Mouse (Mus musculus) mouse embryonic stem cell (cell line): ENCODE measurements around the gene Cep170b.

ENCODE experiments used
- in situ Hi-C, 2 experiments: fragments of 300-500 bp; cut with MboI; formaldehyde crosslinking; loops; 1 replicate in 1 of 2; 3 replicates in 1 of 2; pipeline ENCODE4 v1.14.3; 2019 to 2020; ENCODE audit warnings: low sequenced_read_pairs in 2 of 2, low pct_unique_long_range_greater_than_20kb in 1 of 2, mixed read lengths in 1 of 2; ENCODE audit not compliant: unreplicated experiment in 1 of 2

Gene Cep170b

DNA sequence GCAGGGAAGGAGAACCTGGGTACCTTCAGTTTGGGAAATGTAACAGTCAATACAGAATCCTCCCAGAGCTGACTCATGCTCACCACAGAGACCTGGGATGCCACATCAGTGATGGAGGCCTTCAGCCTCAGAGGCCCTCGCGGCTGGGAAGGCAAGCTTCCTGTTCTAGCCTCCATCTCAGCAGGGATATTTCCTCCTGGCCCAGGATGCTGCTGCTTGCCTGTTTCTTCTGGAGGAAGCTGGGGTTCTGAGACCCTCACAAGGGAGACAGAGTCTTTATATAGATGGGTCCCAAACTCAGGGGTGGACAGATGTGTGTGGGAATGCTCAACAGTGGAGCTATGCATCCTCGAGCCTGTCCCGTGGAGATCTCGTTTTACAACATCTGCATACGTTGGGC, 53.8 kb downstream of the Cep170b start:
- in situ Hi-C loops: no loop called here

DNA sequence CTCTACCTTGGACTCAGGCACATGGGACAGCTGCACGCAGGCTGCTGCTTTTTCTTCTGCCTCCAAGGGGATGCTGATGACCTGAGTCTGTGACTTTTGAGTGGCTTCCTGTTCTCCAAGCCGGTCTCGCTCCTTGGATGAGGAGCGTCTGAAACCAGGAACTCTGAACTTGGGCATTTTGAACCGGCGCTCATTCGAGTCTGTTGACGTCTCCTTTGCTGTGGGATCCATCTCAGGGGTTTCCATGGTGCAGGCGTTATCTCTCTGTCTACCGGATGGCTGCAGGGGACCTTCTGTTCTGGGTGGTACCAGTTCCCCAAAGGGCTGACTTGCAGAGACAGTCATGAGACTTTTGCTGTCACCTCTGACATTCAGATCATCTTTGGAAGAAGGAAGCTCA, 54.2 kb downstream of the Cep170b start:
- in situ Hi-C loops: no loop called here

DNA sequence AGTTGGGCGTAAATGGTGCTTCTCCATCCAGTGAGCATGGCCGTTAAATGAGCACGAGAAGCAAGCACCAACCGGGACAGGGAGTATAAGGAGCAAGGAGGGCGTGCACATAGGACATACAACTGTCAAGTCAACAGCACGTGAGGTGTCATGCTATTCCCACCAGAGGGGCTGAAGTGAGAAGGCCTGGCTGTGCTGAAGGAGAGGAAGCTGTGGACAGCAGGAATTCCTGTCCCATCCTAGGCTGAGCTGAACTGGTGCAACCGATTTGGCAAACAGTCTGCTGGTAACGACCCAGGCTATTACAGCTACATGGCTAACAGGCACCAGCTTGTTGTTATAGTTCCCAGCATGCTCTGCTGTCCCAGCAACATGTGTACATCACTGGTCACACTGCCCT, 70.8 kb downstream of the Cep170b start:
- in situ Hi-C loops: no loop called here

DNA sequence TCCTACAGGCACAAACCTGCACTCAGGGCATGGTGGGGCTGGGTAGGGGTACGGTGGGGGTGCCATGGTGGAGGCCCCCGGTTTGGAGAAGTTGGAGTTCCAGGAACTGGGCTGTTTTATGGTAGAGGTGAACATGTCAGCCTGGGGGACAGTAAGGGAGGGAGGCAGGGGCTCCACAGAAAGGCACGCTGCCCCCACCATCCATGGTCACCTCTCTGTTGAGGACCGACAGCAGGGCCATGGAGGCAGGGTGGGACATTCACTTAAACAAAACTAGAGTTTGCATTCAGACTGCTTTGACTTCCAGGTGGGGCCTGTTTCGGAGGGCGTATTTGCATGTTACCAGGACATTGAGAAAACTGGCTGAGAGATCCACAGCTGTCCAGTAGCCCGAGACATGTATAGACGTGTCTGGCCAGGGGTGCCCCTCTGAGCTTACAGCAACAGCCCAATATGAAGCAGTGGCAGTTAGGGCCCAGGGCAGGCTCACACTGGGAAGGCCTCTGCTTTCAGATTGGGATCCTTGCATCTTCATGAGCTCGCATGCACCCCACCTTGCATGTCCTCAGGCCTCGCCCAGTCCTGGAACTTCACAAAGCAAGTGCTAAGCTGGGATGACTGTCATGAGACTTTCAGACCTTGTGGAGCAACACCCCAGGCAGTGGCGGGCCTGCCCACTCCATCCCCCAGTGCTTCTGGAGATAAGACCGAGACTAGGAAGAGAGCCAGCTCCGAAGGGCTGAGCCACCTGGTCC, 73.5 kb downstream of the Cep170b start:
- in situ Hi-C loops: no loop called here

DNA sequence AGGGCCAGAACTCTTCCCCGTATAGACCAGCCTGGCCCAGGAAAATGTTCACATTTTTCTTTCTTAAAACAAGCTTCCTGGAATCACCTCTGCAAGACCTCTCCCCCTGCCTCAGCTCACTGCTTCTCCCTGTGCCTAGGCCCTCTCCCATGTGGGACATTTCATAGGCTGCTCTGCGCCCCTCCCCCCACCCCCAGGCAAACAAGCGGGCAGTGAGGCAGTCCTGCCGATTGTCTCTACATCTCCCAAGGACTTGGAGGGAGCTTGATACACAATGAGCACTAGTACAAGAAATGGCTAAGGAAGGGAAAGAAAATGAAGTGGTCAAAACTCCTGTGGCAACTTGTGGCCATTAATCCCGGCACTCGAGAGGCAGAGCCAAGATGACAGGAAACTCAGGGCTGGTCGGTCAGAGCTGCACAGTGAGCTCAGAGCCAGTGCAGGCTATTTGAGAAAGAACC, 74.1 kb downstream of the Cep170b start:
- in situ Hi-C loops: no loop called here

DNA sequence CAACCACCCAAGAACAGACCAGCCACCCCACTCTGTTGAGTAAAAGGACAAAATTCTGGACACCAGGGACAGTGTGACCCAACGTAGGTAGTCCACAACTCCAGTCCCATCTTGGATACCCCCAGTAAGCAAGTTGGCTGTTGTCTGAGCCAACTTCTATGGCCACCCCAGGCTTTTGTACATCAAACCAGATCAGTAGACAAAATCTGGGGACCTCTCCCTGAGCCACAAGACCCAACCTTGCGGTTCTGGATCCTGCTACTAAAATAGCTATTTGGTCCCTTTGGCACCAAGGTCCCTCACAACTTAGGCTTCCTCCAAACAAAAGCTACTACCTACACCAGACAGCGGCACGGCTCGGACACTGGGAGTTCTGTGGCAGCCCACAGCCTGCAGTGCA, 74.7 kb downstream of the Cep170b start:
- in situ Hi-C loops: no loop called here

DNA sequence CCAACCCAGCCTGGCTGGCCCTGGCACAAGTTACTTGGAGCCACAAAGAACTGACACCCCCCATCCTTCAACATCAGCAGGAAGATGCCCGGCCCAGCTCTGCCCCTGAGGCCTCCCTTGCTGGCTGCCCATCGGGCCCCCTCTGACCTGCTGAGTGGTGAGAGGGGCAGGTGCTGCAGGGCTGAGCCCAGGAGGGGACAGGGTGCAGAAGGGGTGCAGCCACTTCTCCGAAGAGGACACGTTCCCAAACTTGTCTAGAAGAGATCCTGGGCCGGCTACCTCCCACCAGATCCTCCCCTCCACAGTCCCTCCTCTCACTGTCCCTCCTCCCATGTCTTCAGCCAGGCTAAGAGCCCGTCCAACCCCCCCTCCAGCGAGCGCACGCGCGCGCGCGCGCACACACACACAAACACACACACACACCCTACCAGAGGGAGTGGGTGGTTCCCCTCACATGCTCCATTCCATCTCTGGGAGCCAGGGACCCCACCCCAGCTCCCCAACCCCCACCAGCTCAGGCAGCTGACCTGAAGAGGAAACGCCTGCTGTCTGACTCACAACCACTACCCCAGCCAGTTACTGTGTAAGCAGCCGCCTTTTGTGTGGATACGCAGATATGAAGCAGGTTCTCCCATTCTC, 75.3 kb downstream of the Cep170b start:
- in situ Hi-C loops: no loop called here
